Mouse (Mus musculus): ENCODE measurements around the gene Plppr3. TPM values are rescaled to one million over a fixed set of nuclear protein-coding genes. Genes with fewer than 3 reads are reported as not detected.

Plppr3 gene
- polyA plus RNA-seq (2016; fragmentation: Nextera tagmentation; extraction: Ambion mirVana) = 91.4 and 102 TPM in 2 replicates

DNA sequence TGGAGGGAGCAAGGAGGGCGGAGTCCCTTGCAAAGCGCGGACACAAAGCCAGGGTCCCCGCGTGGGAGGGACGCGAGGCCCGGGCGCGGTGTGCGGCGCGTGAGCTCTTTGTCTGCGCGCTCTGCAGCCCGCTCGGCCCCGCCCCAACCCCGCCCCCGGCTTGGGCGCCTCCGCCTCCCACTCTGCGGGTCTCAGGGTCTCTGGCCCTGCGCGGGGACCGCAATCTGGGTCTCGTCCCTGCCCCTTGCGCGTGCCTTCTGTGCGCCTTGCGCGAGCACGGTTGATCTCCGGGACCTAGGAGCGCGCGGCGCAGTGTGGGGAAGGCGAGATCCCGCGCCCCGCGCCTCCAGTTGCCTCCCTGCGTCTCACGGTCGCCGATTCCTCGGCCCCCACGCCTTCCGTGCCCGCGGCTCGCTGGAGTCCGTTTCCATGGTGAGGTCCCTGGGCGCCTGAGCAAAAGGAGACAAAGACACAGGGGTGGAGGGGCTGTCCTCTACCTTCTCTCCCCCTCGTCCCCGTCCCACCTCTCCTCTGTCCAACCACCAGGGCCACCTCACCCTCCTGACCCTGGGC is at the start of gene Plppr3, which contains the start of gene Prtn3:
Plppr3 (minus strand) TSS at position 345 of the 573 bp plus-strand sequence.
Prtn3 (plus strand) TSS at position 187 of the 573 bp plus-strand sequence.
- Histone ChIP-seq H3K27me3 (ENCODE audit: poor library complexity, severe bottlenecking) (peaks cover 24% of the 10 kb centered on the region), H3K9me3 (no peaks in the 10 kb centered on the region), H3K4me3 (peak within 1 kb of the TSS; percentile 71), H3K4me1 (peaks cover 50% of the 10 kb centered on the region), H3K27ac (peak within 1 kb of the TSS; percentile 97), H3K36me3 (replicated peaks) (peaks cover 34% of the 10 kb centered on the region)
- under 1% methylated on average over 57 of the region's 57 CpGs for WGBS
- peak; percentile 78 for DNase-seq (ENCODE audit: extremely low spot score, low spot score)

DNA sequence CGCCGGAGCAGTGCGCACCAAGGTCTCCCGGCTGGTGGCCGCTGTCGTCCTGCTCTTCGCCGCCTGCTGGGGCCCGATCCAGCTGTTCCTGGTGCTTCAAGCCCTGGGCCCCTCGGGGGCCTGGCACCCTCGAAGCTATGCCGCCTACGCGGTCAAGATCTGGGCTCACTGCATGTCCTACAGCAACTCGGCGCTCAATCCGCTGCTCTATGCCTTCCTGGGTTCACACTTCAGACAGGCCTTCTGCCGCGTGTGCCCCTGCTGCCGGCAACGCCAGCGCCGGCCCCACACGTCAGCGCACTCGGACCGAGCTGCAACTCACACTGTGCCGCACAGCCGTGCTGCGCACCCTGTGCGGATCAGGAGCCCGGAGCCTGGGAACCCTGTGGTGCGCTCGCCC is 47.1 kb upstream of the Plppr3 start:
- H3K4me1 ChIP-seq = peaks cover 63% of the 10 kb centered on the region
- H3K27ac ChIP-seq = no peak overlapping the region
- H3K4me3 ChIP-seq = peak overlapping the region; percentile 41
- no peaks in the 10 kb centered on the region for H3K9me3 ChIP-seq
- H3K36me3 ChIP-seq (replicated peaks) = no peaks in the 10 kb centered on the region
- H3K27me3 ChIP-seq (ENCODE audit: poor library complexity, severe bottlenecking) = peaks cover 85% of the 10 kb centered on the region
- under 1% methylated on average over 34 of the region's 34 CpGs for WGBS
- no peak for DNase-seq (ENCODE audit: extremely low spot score, low spot score)

DNA sequence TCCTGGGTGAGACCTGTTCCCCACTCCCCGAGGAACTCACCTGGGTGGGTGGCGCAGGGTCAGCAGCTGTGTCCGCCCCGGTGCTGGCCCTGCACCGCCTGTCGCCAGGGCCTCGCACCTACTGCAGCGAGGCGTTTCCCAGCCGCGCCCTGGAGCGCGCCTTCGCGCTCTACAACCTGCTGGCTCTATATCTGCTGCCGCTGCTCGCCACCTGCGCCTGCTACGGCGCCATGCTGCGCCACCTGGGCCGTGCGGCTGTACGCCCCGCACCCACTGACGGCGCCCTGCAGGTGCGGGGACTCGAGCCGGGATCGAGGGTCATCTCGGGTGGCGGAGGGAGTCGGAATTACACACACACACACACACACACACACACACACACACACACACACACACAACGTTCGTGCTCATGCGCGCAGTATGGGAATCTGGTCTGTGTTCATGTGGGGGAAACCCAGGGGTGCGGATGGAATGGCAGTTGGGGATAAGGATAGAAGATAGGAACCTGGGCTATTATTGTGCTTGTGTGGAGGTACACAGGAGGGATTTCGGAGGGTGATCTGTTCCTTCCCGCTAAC is 46.6 kb upstream of the Plppr3 start, which contains the start of gene R3hdm4:
R3hdm4 (minus strand) TSS at position 251 of the 578 bp plus-strand sequence.
- no peaks in the 10 kb centered on the region for H3K36me3 ChIP-seq (replicated peaks)
- 6% methylated on average over 41 of the region's 41 CpGs for WGBS
- H3K27me3 ChIP-seq (ENCODE audit: poor library complexity, severe bottlenecking) = peaks cover 82% of the 10 kb centered on the region
- no peak for DNase-seq (ENCODE audit: extremely low spot score, low spot score)
- peak within 1 kb of the TSS; percentile 41 for H3K4me3 ChIP-seq
- no peak within 1 kb of the TSS for H3K27ac ChIP-seq
- no peaks in the 10 kb centered on the region for H3K9me3 ChIP-seq
- H3K4me1 ChIP-seq = peaks cover 63% of the 10 kb centered on the region

DNA sequence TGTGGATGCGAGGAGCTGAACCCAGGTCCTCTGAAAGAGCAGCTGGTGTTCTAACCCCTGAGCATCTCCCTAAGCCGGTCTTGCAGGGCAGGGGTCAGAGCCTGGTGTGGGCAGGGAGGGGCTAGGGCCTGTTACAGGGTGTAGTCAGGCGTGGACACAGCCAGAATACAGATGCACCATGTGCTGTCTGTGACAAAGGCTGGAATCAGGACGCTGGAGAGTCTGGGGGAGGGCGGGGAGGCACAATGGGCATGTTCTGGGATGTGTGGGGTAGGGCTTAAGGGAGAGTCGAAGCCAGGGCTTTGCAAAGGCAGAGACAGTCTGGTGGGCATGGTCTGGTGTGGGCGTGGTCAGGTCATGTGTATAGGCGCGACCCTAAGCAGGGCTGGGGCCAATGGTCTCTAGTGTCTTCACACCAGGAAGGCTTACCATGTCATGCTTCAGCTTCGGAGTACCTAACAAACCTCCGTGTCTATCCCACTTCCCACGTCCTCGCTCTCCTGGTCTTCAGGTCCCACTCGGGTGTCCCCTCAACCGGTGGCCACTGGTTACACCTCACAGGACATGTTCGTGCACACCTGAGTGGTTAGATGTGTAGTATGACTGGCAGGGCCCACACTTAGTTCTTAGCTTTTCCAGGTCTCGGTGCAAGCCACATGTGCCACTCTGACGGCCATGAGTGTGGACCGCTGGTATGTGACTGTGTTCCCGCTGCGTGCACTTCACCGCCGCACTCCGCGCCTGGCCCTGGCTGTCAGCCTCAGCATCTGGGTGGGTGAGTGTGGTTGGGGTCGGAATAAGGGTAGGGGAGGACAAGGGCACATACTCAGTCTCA is 45.8 kb upstream of the Plppr3 start:
- Histone ChIP-seq H3K4me1 (peaks cover 63% of the 10 kb centered on the region), H3K27me3 (ENCODE audit: poor library complexity, severe bottlenecking) (peaks cover 79% of the 10 kb centered on the region), H3K27ac (no peak overlapping the region), H3K9me3 (no peaks in the 10 kb centered on the region), H3K36me3 (replicated peaks) (no peaks in the 10 kb centered on the region), H3K4me3 (peak overlapping the region; percentile 41)
- no peak for DNase-seq (ENCODE audit: extremely low spot score, low spot score)
- 17% methylated on average over 26 of the region's 26 CpGs for WGBS

DNA sequence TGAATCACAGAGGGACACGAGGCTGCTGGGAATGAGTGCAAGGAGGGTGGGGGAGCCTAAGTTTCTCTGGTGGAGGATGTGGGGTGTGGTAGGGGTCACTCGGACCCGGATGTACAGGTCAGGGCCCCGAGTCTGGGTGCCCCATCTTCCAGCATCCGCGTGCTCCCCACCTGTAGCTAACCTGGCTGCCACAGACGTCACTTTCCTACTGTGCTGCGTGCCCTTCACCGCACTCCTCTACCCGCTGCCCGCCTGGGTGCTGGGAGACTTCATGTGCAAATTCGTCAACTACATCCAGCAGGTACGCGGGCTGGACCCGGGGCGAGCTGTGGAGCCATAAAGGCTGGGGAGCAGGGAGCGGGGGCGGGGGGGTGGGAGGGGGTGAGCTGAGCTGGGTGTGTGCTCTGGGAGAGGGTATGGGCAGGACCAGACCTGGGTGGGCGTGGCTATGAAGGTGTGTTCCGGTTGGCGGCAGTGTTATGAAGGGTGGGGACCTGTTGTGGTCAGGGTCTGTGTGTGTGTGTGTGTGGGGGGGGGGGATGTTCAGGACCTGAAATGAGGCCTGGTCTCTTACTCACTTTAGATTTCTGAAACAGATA is 44.9 kb upstream of the Plppr3 start:
- 2% methylated on average over 21 of the region's 21 CpGs for WGBS
- H3K27me3 ChIP-seq (ENCODE audit: poor library complexity, severe bottlenecking) = peaks cover 81% of the 10 kb centered on the region
- H3K36me3 ChIP-seq (replicated peaks) = no peaks in the 10 kb centered on the region
- no peak overlapping the region for H3K27ac ChIP-seq
- H3K9me3 ChIP-seq = no peaks in the 10 kb centered on the region
- peak overlapping the region; percentile 18 for H3K4me3 ChIP-seq
- DNase-seq (ENCODE audit: extremely low spot score, low spot score) = no peak
- H3K4me1 ChIP-seq = peaks cover 72% of the 10 kb centered on the region

DNA sequence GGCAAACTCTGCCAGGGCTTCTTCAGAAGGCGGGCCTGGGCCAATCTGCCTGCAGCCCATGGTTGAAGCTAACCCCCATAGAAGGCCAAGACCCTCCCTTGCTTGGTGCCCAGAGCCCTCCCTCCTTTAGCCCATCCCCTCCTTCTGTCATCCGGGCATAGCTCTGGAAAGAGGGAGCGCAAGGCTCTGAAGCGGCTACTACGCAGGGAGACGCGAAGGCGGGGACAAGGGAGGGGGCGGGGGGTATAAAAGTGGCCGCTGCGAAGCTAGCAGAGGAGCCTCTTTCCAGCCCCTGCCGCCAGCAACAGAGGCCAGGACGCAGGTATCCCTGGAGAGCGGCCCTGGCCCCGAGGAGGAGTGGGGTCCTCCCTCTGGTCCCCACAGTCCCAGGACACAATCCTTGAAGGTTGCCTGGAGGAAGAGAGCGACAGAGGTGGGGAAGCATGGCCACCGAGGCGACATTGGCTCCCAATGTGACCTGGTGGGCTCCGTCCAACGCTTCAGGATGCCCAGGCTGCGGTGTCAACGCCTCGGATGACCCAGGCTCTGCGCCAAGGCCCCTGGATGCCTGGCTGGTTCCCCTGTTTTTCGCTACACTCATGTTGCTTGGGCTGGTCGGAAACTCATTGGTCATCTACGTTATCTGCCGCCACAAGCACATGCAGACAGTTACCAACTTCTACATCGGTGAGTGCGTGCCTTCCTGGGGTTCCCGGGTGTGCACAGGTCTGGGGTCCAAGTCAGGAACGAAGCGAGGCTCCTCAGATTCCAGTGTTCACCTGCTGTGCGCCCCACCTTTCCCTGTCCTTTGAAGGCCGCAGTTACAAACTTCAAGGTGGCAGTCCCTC is 44.0 kb upstream of the Plppr3 start:
- Histone ChIP-seq H3K4me3 (peak overlapping the region; percentile 18), H3K27ac (no peak overlapping the region), H3K27me3 (ENCODE audit: poor library complexity, severe bottlenecking) (peaks cover 76% of the 10 kb centered on the region), H3K36me3 (replicated peaks) (no peaks in the 10 kb centered on the region; the same call in 1 of the 2 replicates), H3K9me3 (no peaks in the 10 kb centered on the region), H3K4me1 (peaks cover 81% of the 10 kb centered on the region)
- 3% methylated on average over 35 of the region's 35 CpGs for WGBS
- no peak for DNase-seq (ENCODE audit: extremely low spot score, low spot score)

DNA sequence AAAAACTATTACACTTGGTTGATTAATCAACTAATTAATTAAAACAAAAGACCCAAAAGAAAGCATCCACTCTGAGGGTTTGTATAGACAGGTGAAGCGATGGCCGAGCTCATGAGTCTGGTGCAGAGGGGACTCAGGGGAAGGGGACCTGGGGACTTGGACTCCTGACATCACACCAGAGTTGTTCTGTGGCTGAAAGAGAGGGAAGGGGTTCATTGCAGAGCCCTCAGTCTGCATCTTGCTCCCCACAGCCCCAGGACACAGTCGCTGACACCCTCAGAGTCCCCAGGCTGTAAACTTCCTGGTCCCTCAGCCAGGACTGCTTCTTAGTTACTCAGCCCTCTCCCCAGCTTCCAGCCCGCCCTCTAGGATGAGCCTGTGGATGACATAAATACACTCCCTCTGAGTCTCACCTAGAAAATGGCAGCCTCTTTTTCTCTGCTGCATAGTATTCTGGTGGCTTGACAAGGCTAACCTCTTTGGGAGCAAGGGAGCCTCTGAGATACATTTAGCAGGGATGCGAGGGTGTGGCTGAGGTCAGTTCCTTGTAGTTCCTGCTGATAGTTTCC is 43.2 kb upstream of the Plppr3 start:
- 65% methylated on average over 5 of the region's 5 CpGs for WGBS
- peaks cover 83% of the 10 kb centered on the region for H3K4me1 ChIP-seq
- H3K27ac ChIP-seq = no peak overlapping the region

DNA sequence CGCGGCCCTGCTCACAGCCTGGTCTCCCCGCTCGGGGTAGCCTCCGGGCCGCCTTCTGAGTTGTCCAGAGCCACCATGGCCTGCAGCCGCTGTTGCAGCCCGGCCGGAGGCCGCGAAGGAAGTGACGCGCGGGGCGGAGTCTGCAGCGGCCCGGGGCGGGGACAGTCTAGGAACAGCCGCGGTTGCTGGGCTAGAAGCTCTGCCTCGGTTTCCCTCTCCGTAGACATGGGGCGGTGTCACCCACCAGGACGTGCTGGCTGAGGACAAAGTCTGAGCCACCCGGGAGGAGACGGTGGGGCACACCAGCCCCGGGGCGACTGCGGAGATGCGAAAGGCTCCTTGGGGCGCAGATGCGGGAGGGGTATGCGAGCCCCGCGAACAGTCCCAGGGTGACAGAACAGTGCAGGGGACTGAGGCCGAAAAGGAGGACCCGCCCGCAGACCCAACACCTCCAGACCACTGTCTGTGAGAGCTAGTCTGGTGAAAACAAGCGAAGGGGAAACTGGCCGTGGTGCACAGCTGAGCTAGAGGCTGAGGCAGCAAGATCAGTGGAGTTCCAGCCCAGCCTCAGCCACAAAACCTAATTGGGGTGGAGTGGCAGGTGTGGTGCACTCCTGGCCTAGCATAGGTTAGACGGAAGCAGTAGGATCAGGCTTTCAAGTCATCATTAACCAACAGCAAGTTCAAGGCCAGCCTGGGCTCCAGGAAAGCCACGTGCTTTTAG is 42.5 kb upstream of the Plppr3 start, which contains the start of gene Kiss1r:
Kiss1r (plus strand) TSS at position 164 of the 724 bp plus-strand sequence.
- Histone ChIP-seq H3K27me3 (ENCODE audit: poor library complexity, severe bottlenecking) (peaks cover 61% of the 10 kb centered on the region), H3K9me3 (no peaks in the 10 kb centered on the region), H3K4me1 (peaks cover 87% of the 10 kb centered on the region), H3K36me3 (replicated peaks) (peaks cover 13% of the 10 kb centered on the region), H3K27ac (peak within 1 kb of the TSS; percentile 93), H3K4me3 (peak within 1 kb of the TSS; percentile 83)
- peak; percentile 83 for DNase-seq (ENCODE audit: extremely low spot score, low spot score)
- 3% methylated on average over 42 of the region's 42 CpGs for WGBS

More for the DNA sequence above, 43.2 kb upstream of the Plppr3 start:
- Histone ChIP-seq H3K27me3 (ENCODE audit: poor library complexity, severe bottlenecking) (peaks cover 68% of the 10 kb centered on the region), H3K4me3 (peak overlapping the region; percentile 83), H3K36me3 (replicated peaks) (peaks cover 7% of the 10 kb centered on the region), H3K9me3 (no peaks in the 10 kb centered on the region)
- DNase-seq (ENCODE audit: extremely low spot score, low spot score) = no peak

DNA sequence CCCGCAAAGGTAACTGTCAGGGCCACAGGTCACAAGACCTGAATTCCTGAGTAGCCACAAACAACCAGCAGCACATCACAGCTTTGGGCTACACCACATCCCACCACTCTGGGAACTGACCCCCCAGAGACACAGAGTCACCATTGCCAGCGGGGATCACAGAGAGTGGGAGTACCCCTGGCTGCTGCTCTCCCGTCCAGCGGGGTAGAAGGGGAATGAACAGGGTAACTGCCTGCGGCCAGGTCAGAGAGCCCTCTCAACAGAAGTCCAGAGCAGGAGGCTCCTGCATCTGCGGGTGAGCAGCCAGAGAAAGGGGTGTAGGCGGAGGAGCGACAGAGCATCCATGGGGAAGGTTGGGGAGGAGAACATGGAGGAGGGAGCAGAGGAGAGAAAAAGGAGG is 41.6 kb upstream of the Plppr3 start:
- no peaks in the 10 kb centered on the region for H3K9me3 ChIP-seq
- peak overlapping the region; percentile 93 for H3K27ac ChIP-seq
- H3K36me3 ChIP-seq (replicated peaks) = peaks cover 22% of the 10 kb centered on the region
- peaks cover 55% of the 10 kb centered on the region for H3K27me3 ChIP-seq (ENCODE audit: poor library complexity, severe bottlenecking)
- peak overlapping the region; percentile 83 for H3K4me3 ChIP-seq
- peaks cover 78% of the 10 kb centered on the region for H3K4me1 ChIP-seq
- DNase-seq (ENCODE audit: extremely low spot score, low spot score) = no peak
- WGBS = 7% methylated on average over 8 of the region's 8 CpGs

DNA sequence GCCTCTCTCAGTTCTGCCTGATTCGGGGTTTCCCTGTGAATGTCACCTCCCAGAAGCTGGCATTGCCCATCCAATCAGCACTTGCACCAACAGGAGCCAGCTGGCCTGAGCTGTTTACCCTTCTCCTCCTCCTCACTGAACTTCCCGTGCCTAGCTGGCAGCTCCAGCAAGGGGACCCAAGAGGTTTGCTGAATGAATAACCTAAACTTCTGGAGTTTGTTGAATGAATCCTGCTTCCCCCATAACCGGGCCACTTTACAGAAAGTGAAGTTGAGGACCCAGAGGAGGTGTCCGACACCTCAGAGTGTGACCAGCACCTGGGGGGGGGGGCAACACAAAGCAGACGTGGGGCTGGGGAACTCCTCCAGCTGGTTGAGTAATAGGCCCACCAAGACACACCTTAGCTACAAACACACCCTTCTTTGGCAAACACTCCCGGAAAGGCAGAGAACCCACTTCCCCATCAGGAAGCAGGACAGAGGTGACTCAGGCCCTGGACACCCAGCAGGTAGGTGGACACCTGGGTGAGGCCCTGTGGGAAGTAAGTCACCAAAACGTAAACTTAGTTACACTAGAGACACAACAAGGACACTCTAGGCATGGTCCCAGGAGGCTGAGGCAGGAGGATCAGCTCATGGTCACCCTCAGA is 40.6 kb upstream of the Plppr3 start:
- Histone ChIP-seq H3K4me3 (peak overlapping the region; percentile 83; the same call in 1 of the 2 replicates), H3K9me3 (no peaks in the 10 kb centered on the region), H3K4me1 (peaks cover 68% of the 10 kb centered on the region), H3K27ac (no peak overlapping the region), H3K36me3 (replicated peaks) (peaks cover 30% of the 10 kb centered on the region), H3K27me3 (ENCODE audit: poor library complexity, severe bottlenecking) (peaks cover 45% of the 10 kb centered on the region)
- 73% methylated on average over 7 of the region's 7 CpGs for WGBS
- DNase-seq (ENCODE audit: extremely low spot score, low spot score) = no peak
